Mouse (Mus musculus) B cell, adult 67 days (primary cell): Measurements from ENCODE around the gene Otog. TPM values are rescaled to one million over a fixed set of nuclear protein-coding genes. Genes with fewer than 3 reads are reported as not detected.

Source experiments
- total RNA-seq, 2 experiments: library from RNA; stranded (reverse); gene quantifications; 4 replicates each; pipeline ENCODE4 v1.2.4; 2023

The Otog gene
- total RNA-seq, result not detected

GRCm38 (mm10) chr7:46240696-46241095 is at the start of gene Otog:
Gene Otog, plus strand, starts transcription at chr7:46240987.

GRCm38 (mm10) chr7:46238346-46238745 is 2.4 kb upstream of the Otog start, which contains the start of gene Ush1c:
Gene Ush1c, minus strand, starts transcription at chr7:46238503.

Other genes starting within 250 kb of the Otog start
- gene Abcc6, start 210.7 kb upstream of the Otog start, total RNA-seq, result not detected
- 10 to 100 TPM; 41.5 to 43.6 TPM for gene Nomo1, start 207.3 kb upstream of the Otog start, total RNA-seq
- not detected for gene Kcnj11, start 140.2 kb upstream of the Otog start, total RNA-seq
- not detected for gene Abcc8, start 61.0 kb upstream of the Otog start, total RNA-seq
- gene Ush1c, start 2.5 kb upstream of the Otog start, total RNA-seq, result not detected
- not detected for gene Myod1, start 135.5 kb downstream of the Otog start, total RNA-seq
- 1 to 10 TPM in 1 of 2 experiments, under 1 TPM in 1; 0.18 to 1.6 TPM for gene Kcnc1, start 155.5 kb downstream of the Otog start, total RNA-seq